Mouse (Mus musculus): Measurements from ENCODE around the gene Srsf12. TPM values are rescaled to one million over a fixed set of nuclear protein-coding genes. Genes with fewer than 3 reads are reported as not detected.

Gene Srsf12
- total RNA-seq, 1 experiment, result 2.9 TPM

- Histone ChIP-seq H3K4me3 (ENCODE audit: insufficient read depth in 1 of 2, low read depth in 1 of 2, low read length in 2 of 2, poor library complexity in 1 of 2, severe bottlenecking in 1 of 2) (no peak overlapping the region), H3K4me1 (ENCODE audit: control insufficient read depth in 2 of 2, insufficient read depth in 2 of 2, low read length in 2 of 2, poor library complexity in 1 of 2) (peaks cover 0 to 8% of the 10 kb centered on the region in 2 experiments; a peak in 3 of 4 replicates), H3K27ac (ENCODE audit: insufficient read depth, low read depth, low read length, poor library complexity, severe bottlenecking) (no peak overlapping the region), H3K9me3 (ENCODE audit: control insufficient read depth, insufficient read depth, low read depth, low read length) (no peaks in the 10 kb centered on the region), H3K36me3 (ENCODE audit: control insufficient read depth, insufficient read depth, low read length, poor library complexity, severe bottlenecking) (no peaks in the 10 kb centered on the region), H3K9ac (ENCODE audit: insufficient read depth, low read depth, low read length, poor library complexity, severe bottlenecking) (no peak overlapping the region)
- no peak for DNase-seq (ENCODE audit: low read depth, low spot score)
- TF ChIP-seq ZC3H11A (IDR thresholded peaks at IDR 0.05; ENCODE audit: borderline replicate concordance, low read depth, low read length) (no peak), MAFK (IDR thresholded peaks at IDR 0.05; ENCODE audit: insufficient read depth, low read depth, low read length) (no peak), ZNF384 (IDR thresholded peaks at IDR 0.05; ENCODE audit: low read depth, low read length) (no peak), HCFC1 (IDR thresholded peaks at IDR 0.05; ENCODE audit: borderline replicate concordance, insufficient read depth, low read length) (no peak), CHD2 (IDR thresholded peaks at IDR 0.05; ENCODE audit: low read depth, low read length) (no peak)
- in situ Hi-C loops (cut with MboI; ENCODE audit: low sequenced_read_pairs in 2 of 2, unreplicated experiment in 2 of 2), result no loop called here
Measured at GRCm38 (mm10) chr4:33261311-33261753, 52.5 kb downstream of the Srsf12 start.

GRCm38 (mm10) chr4:33262897-33263296 lies 54.1 kb downstream of the Srsf12 start:
- TF ChIP-seq MAFK (IDR thresholded peaks at IDR 0.05; ENCODE audit: insufficient read depth, low read depth, low read length) (peak; percentile 77), HCFC1 (IDR thresholded peaks at IDR 0.05; ENCODE audit: borderline replicate concordance, insufficient read depth, low read length) (no peak)
- H3K36me3 ChIP-seq (ENCODE audit: control insufficient read depth, insufficient read depth, low read length, poor library complexity, severe bottlenecking), result no peaks in the 10 kb centered on the region
- no peak overlapping the region for H3K27ac ChIP-seq (ENCODE audit: insufficient read depth, low read depth, low read length, poor library complexity, severe bottlenecking)
- H3K4me3 ChIP-seq (ENCODE audit: insufficient read depth in 1 of 2, low read depth in 1 of 2, low read length in 2 of 2, poor library complexity in 1 of 2, severe bottlenecking in 1 of 2), result no peak overlapping the region
- DNase-seq (ENCODE audit: low read depth, low spot score), result no peak
- H3K4me1 ChIP-seq (ENCODE audit: control insufficient read depth in 2 of 2, insufficient read depth in 2 of 2, low read length in 2 of 2, poor library complexity in 1 of 2), result peaks cover 0 to 7% of the 10 kb centered on the region in 2 experiments; a peak in 2 of 4 replicates
- H3K9me3 ChIP-seq (ENCODE audit: control insufficient read depth, insufficient read depth, low read depth, low read length), result no peaks in the 10 kb centered on the region
- H3K9ac ChIP-seq (ENCODE audit: insufficient read depth, low read depth, low read length, poor library complexity, severe bottlenecking), result no peak overlapping the region
- in situ Hi-C loops (cut with MboI; ENCODE audit: low sequenced_read_pairs in 2 of 2, unreplicated experiment in 2 of 2), result no loop called here

GRCm38 (mm10) chr4:33264979-33265726 lies 56.4 kb downstream of the Srsf12 start:
- in situ Hi-C loops (cut with MboI; ENCODE audit: low sequenced_read_pairs in 2 of 2, unreplicated experiment in 2 of 2), result no loop called here
- H3K27ac ChIP-seq (ENCODE audit: insufficient read depth, low read depth, low read length, poor library complexity, severe bottlenecking), result 0 out of 2 replicates have a peak overlapping the region, but pooled peaks have one; percentile 37
- H3K4me1 ChIP-seq (ENCODE audit: control insufficient read depth in 2 of 2, insufficient read depth in 2 of 2, low read length in 2 of 2, poor library complexity in 1 of 2), result peaks cover 0 to 7% of the 10 kb centered on the region in 2 experiments; a peak in 2 of 4 replicates
- H3K36me3 ChIP-seq (ENCODE audit: control insufficient read depth, insufficient read depth, low read length, poor library complexity, severe bottlenecking), result no peaks in the 10 kb centered on the region
- H3K9ac ChIP-seq (ENCODE audit: insufficient read depth, low read depth, low read length, poor library complexity, severe bottlenecking), result peak overlapping the region; percentile 63; the same call in 1 of the 2 replicates
- DNase-seq (ENCODE audit: low read depth, low spot score), result peak; percentile 77
- TF ChIP-seq HCFC1 (IDR thresholded peaks at IDR 0.05; ENCODE audit: borderline replicate concordance, insufficient read depth, low read length) (no peak), CHD2 (IDR thresholded peaks at IDR 0.05; ENCODE audit: low read depth, low read length) (peak; percentile 72; the same call in 1 of the 2 replicates)
- no peaks in the 10 kb centered on the region for H3K9me3 ChIP-seq (ENCODE audit: control insufficient read depth, insufficient read depth, low read depth, low read length)
- peak overlapping the region; percentile 22 to 35; a peak in 2 of 4 replicates for H3K4me3 ChIP-seq (ENCODE audit: insufficient read depth in 1 of 2, low read depth in 1 of 2, low read length in 2 of 2, poor library complexity in 1 of 2, severe bottlenecking in 1 of 2)

- H3K4me1 ChIP-seq (ENCODE audit: control insufficient read depth in 2 of 2, insufficient read depth in 2 of 2, low read length in 2 of 2, poor library complexity in 1 of 2), result peaks cover 0 to 6% of the 10 kb centered on the region in 2 experiments; a peak in 1 of 4 replicates
- TF ChIP-seq HCFC1 (IDR thresholded peaks at IDR 0.05; ENCODE audit: borderline replicate concordance, insufficient read depth, low read length) (no peak), ZNF384 (IDR thresholded peaks at IDR 0.05; ENCODE audit: low read depth, low read length) (no peak), CHD2 (IDR thresholded peaks at IDR 0.05; ENCODE audit: low read depth, low read length) (no peak), MAFK (IDR thresholded peaks at IDR 0.05; ENCODE audit: insufficient read depth, low read depth, low read length) (no peak), ZC3H11A (IDR thresholded peaks at IDR 0.05; ENCODE audit: borderline replicate concordance, low read depth, low read length) (no peak)
- H3K36me3 ChIP-seq (ENCODE audit: control insufficient read depth, insufficient read depth, low read length, poor library complexity, severe bottlenecking), result no peaks in the 10 kb centered on the region
- H3K9me3 ChIP-seq (ENCODE audit: control insufficient read depth, insufficient read depth, low read depth, low read length), result no peaks in the 10 kb centered on the region
- in situ Hi-C loops (cut with MboI; ENCODE audit: low sequenced_read_pairs in 2 of 2, unreplicated experiment in 2 of 2), result no loop called here
- no peak overlapping the region for H3K4me3 ChIP-seq (ENCODE audit: insufficient read depth in 1 of 2, low read depth in 1 of 2, low read length in 2 of 2, poor library complexity in 1 of 2, severe bottlenecking in 1 of 2)
- peak overlapping the region; percentile 81 for H3K27ac ChIP-seq (ENCODE audit: insufficient read depth, low read depth, low read length, poor library complexity, severe bottlenecking)
- no peak for DNase-seq (ENCODE audit: low read depth, low spot score)
- no peak overlapping the region for H3K9ac ChIP-seq (ENCODE audit: insufficient read depth, low read depth, low read length, poor library complexity, severe bottlenecking)
Measured at GRCm38 (mm10) chr4:33270386-33271314, 61.9 kb downstream of the Srsf12 start.
